In genomic region chr17:34398058-34398710, GRCm38 (mm10) we compare ENCODE assay signal across 8 mouse cellular contexts. TPM values are rescaled to one million over a fixed set of nuclear protein-coding genes. Genes with fewer than 3 reads are reported as not detected.
DNase-seq lines count a peak whose midpoint lies in the region.

No protein-coding gene starts in this region.

- DNase-seq in adrenal gland, adult 18-20 months (ENCODE audit: low spot score in 2 of 2), result peak; percentile 22 to 46
- no peak for DNase-seq in adrenal gland, postnatal 25 days
- DNase-seq in cerebellum, adult 11 months, result peak; percentile 46
- DNase-seq in forelimb bud, embryonic 11.5 days (ENCODE audit: low read depth, low spot score), result peak; percentile 87
- DNase-seq in hindlimb bud, embryonic 11.5 days (ENCODE audit: extremely low spot score, low read depth, low spot score), result peak; percentile 89
- DNase-seq in left cerebral cortex, postnatal 10 days (ENCODE audit: extremely low spot score in 1 of 2, low spot score in 2 of 2), result peak; percentile 38 to 83
- peak; percentile 85 for DNase-seq in mesoderm, embryonic 11.5 days (ENCODE audit: low read depth, low spot score)
- DNase-seq in spleen, adult 18-20 months, result peak; percentile 24 to 56

- intact Hi-C loops in left cerebral cortex, postnatal 10 days (cut with DNase I), result no loop called here

RNA-seq across cellular contexts. Expression of gene BC051142, which starts 0.4 kb away (rescaled TPM):
- total RNA-seq in adrenal gland, adult 18-20 months (2021), result 1 to 10 TPM; 2.4 to 3.7 TPM
- total RNA-seq in adrenal gland, postnatal 25 days (2021), result 1.7 and 3.4 TPM in 2 replicates
- 1 to 10 TPM; 6.6 to 9.9 TPM for total RNA-seq in left cerebral cortex, postnatal 10 days (2021)

RNA-seq across cellular contexts. Expression of gene Btnl1, which starts 21.3 kb away (rescaled TPM):
- total RNA-seq in adrenal gland, adult 18-20 months (2021), result not detected
- total RNA-seq in adrenal gland, postnatal 25 days (2021), result not detected in 2 replicates
- not detected for total RNA-seq in left cerebral cortex, postnatal 10 days (2021)

RNA-seq across cellular contexts. Expression of gene Btnl2, which starts 43.6 kb away (rescaled TPM):
- under 1 TPM; 0.27 to 0.38 TPM for total RNA-seq in adrenal gland, adult 18-20 months (2021)
- total RNA-seq in adrenal gland, postnatal 25 days (2021), result 0.43 TPM in 1 of 2 replicates, not detected in the other
- under 1 TPM; 0.43 to 0.87 TPM for total RNA-seq in left cerebral cortex, postnatal 10 days (2021)
